Mouse (Mus musculus) kidney, adult 2 months (tissue): ENCODE data around the gene Zfp609.

ENCODE experiments used
- CTCF ChIP-seq: fragments of 200-500 bp; conservative IDR thresholded peaks from 2 replicates; pipeline ENCODE4 v1.5.1; 2011; ENCODE audit warnings: low read depth, mild to moderate bottlenecking, control low read depth, low read length, moderate library complexity, mixed read lengths; ENCODE audit not compliant: insufficient read depth, insufficient read length
- POLR2A ChIP-seq: fragments of 200-500 bp; IDR thresholded peaks from one replicate; pipeline ENCODE4 v1.6.1; 2011; ENCODE audit warnings: low read depth, low read length, control low read depth

GRCm38 (mm10) chr9:65721161-65721566, 106.2 kb downstream of the Zfp609 start:
- no peak for TF ChIP-seq CTCF
- no peak for TF ChIP-seq POLR2A
